Mouse (Mus musculus) CD4-positive helper T cell, adult 2 months (primary cell): ENCODE data around the gene Dennd4a.
"Not testable (repeated sequence)": the region's sequence is repeated elsewhere in the genome, so short reads cannot be mapped to it uniquely, and the experiment has no call there.

Experiments
- DNase-seq: peaks from one replicate; pipeline ENCODE4 v3.0.0-alpha.2; 2012; ENCODE audit warnings: low read depth, missing footprints, low spot score

Dennd4a gene

DNA sequence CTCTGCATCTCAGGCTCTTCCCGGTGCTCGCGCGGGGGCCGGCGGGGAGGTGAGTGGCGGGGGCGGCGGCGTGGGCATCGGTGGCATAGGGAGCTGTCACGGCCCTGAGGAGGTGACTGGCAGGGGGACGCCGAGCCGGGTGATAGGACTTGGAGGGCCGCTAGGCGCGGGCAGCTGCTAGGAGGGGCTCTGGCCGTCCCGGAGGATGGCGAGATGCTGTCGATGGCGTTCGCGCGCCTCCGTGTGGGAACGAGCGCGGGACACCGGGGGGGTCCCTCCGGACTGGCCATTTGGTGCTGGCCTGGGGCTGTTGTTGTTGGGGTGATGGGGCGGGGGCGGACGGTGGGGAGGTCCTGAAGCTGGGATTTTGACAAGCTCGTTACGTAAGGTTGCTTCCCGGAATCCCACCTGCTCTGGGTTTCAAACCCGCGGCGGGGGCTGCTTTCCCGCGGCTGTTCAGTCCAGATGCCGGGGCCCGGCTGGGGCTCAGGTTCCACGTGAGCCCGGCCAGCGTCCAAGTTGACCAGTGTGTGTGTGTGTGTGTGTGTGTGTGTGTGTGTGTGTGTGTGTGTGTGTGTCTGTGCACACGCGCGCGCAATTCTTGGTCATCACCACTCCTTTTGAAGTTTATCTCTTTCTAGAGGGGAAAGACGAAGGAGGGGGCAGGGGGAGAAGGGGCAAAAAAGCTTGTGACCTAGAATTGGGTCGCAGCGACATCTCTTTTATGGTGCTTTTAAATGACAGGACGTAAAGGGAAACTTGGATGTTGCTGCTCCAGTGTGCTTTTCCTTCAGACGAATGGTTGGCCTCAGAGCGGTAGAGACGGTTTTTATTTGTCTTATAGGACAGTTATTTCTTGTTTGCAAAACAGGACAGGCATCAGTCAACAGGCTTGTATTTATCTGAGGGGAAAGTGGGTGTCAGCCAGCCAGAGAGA lies 666 bp downstream of the Dennd4a start:
- DNase-seq: no peak

DNA sequence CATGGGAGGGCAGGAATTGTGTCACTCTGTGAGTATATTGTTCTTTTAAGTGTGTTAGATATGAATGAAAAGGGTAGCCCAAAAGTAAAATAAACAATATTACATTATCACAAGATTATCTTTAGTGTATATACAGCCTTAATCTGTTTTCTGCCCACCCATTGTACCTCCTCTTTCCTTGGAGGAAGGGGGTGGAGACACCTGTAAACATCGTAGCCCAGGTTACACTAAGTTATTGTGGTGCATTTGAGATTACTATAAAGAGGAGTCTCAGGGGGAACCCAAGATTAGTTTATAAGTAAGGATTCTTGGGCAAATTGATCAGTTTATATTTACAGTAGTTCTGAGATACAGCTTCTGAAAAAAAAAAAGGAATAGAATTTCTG lies 1.3 kb downstream of the Dennd4a start:
- DNase-seq: peak; percentile 42

GRCm38 (mm10) chr9:64814273-64814672 lies 3.1 kb downstream of the Dennd4a start:
- no peak for DNase-seq

DNA sequence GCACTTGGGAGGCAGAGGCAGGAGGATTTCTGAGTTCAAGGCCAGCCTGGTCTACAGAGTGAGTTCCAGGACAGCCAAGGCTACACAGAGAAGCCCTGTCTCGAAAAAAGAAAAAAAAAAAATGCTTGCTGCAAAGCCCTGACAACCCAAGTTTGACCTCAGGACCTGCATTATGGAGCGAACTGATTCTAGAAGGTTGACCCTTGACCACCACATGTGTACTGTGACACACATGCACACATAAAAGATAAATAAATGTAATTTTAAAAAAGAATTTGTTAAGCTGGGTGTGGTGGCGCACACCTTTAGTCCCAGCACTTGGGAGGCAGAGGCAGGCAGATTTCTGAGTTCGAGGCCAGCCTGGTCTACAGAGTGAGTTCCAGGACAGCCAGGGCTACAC lies 8.5 kb downstream of the Dennd4a start:
- not testable (repeated sequence) for DNase-seq

DNA sequence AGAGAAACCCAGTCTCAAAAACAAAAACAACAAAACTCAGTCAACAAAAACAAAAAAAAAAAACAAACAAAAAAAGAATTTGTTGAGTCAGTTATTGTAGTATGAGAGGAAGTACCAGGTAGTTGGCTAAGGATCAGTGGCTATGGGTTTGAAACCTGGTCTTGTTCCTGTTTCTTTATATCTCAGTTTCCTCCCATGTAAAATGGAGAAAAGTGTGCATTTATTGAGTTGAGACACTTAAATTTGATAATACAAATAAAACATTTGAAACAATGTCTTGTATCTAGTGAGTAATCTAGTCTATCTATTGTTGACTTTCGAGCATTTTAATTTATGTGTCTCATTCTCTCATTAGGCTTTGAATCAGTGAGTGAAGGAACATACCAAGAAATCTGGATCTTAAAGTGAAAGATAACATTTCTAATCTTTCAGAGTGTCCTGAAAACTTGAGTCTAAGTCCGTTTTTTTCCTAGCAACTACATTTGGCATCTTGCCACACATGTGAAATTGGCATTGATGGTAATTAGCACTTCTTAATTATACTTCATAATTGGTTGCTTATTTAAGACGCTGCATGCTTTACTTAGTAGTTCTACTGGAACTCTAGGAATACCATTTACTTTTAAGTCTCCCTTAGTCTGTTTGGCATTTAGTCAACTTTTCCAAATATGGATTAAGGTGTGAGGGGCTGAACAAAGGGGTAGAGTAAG lies 9.1 kb downstream of the Dennd4a start:
- no peak for DNase-seq

- no peak for DNase-seq
Measured at GRCm38 (mm10) chr9:64822235-64822634, 11.1 kb downstream of the Dennd4a start.

GRCm38 (mm10) chr9:64824389-64825008 lies 13.4 kb downstream of the Dennd4a start:
- DNase-seq: peak; percentile 60

GRCm38 (mm10) chr9:64830092-64830618 lies 19.0 kb downstream of the Dennd4a start:
- no peak for DNase-seq

- no peak for DNase-seq
Measured at GRCm38 (mm10) chr9:64830641-64831040, 19.5 kb downstream of the Dennd4a start.

DNA sequence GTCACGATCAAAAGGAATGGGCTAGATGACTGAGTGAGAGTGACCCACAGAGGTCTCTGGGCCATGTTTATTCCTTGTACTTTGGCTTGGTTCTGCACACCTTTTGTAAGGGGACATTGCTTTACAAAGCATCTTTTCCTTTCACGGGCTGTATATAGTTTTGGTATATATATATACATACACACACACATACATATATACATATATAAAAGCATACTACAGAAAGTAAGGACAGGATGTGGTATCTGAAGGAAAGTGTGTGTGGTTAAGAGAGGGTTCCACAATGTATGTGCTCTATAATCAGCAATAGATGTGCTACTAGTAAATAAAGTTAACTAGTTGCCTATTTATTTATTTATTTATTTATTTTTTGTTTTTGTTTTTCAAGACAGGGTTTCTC lies 20.6 kb downstream of the Dennd4a start:
- DNase-seq: peak; percentile 41

GRCm38 (mm10) chr9:64834418-64834817 lies 23.3 kb downstream of the Dennd4a start:
- no peak for DNase-seq

- DNase-seq: no peak
Measured at GRCm38 (mm10) chr9:64845355-64845754, 34.2 kb downstream of the Dennd4a start.

DNA sequence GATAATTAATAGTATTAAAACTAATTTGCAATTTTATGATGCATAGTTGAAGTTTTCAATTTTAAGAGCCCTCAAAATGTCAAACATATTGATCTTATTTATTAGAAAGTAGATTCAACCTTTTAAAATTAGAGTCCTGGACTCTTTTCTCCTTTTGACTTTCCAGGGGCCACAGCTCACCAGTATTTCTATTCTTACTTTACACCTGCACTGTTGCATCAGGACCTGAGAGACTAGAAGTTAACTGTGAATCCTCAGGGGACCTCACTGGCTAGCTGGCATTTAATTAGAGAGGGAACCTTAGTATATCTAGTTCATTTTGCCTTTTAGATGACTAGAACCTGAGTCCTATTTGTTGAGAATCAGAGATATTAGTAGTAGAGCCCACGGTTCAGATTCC lies 38.4 kb downstream of the Dennd4a start:
- DNase-seq: no peak

DNA sequence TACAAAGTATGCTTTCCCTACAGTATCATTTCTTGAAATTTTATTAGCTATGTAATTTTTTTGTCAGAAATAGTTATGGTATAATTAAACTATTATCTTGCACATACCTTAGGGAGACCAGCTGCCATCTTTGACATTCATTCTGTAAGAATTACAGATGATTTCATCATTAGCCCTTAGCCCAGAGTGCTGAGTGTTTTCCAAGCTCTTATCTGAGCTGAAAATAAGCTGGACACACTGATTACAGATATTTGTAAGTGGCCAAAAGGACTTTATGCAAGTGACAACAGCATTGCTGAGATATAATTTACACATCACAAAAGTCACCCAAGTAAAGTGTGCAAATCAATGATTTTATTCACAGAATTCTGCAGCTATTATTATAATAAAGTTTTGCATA lies 48.9 kb downstream of the Dennd4a start:
- no peak for DNase-seq

- DNase-seq: peak; percentile 32
Measured at GRCm38 (mm10) chr9:64862687-64863086, 51.5 kb downstream of the Dennd4a start.

DNA sequence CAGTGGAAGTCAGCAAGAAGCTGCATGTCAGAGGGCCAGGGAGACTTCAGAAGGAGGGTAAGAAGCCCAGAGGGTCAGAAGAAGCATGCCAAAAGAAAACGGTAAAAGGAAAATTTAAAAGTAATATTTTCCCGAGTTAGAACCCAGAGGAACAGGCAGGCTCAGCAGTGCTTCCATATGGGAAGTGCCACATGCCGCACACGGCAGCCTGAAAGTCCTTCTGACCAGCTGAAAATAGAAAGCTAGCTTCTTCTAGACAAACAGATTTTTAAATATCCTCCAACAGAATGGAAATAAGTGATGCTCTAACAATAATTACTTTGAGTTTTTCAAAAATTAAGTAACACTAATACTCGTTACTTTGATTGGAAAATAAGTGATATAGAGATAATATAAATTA lies 74.9 kb downstream of the Dennd4a start:
- DNase-seq: no peak

- no peak for DNase-seq
Measured at GRCm38 (mm10) chr9:64896605-64897004, 85.5 kb downstream of the Dennd4a start.

GRCm38 (mm10) chr9:64902866-64903265 lies 91.7 kb downstream of the Dennd4a start:
- no peak for DNase-seq

GRCm38 (mm10) chr9:64903386-64903785 lies 92.2 kb downstream of the Dennd4a start:
- peak; percentile 71 for DNase-seq

GRCm38 (mm10) chr9:64904917-64905640 lies 93.9 kb downstream of the Dennd4a start:
- DNase-seq: no peak

- DNase-seq: no peak
Measured at GRCm38 (mm10) chr9:64907441-64907840, 96.3 kb downstream of the Dennd4a start.
